Mouse (Mus musculus): ENCODE data around the gene Atp7b. TPM values are rescaled to one million over a fixed set of nuclear protein-coding genes. Genes with fewer than 3 reads are reported as not detected.

The Atp7b gene
- 2.3 and 2.6 TPM in 2 replicates for polyA plus RNA-seq (2014; fragmentation: Nextera tagmentation; extraction: Ambion mirVana)

DNA sequence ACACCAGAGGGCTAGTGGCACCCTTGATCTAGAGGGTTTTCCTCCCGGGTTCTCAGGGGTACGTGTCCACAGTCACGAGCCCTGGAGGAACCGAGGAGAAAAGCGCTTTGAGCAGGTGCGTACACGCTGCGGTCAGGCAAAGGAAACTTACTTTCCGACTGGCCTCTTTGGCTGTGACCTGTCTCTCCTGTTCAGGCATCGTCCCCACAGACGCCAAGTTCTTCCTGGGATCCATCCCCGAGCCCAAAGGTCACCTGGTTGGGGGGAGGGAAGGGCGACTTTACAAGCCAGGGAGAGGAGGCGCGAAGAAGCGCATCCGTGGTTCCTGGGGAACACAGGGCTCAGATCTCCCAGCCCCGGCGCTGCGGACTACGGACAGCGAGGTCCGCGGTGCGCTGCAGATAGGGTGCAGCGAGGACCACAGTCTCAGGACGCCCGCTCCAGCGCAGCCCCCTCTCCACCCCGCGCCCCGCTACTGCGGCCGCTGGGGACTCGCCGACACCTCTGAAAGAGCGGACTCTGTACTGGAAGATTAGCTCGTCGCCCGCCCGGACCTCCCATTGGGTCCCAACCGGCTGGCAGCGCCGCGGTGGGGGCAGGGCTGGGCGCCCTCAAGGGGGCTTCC, at the start of gene Atp7b:
Gene Atp7b, minus strand, starts transcription at position 485 of the 625 bp plus-strand sequence.
- Histone ChIP-seq H3K9me3 (ENCODE audit: control insufficient read depth, low read length) (no peaks in the 10 kb centered on the region), H3K9ac (ENCODE audit: low read length) (peak within 1 kb of the TSS; percentile 68), H3K27me3 (ENCODE audit: control insufficient read depth, insufficient read depth, low read length) (peaks cover 5% of the 10 kb centered on the region; the same call in 1 of the 2 replicates), H3K4me2 (ENCODE audit: low read depth, low read length, severe bottlenecking) (peak within 1 kb of the TSS; percentile 84), H3K4me3 (ENCODE audit: low read depth, low read length) (peak within 1 kb of the TSS; percentile 61), H3K36me3 (ENCODE audit: control insufficient read depth, insufficient read depth, low read length) (peaks cover under 1% of the 10 kb centered on the region; the same call in 1 of the 2 replicates), H3K27ac (ENCODE audit: low read depth, low read length) (0 out of 2 replicates have a peak within 1 kb of the TSS, but pooled peaks have one; percentile 12), H3K4me1 (replicated peaks; ENCODE audit: control insufficient read depth, insufficient read depth, low read length) (no peaks in the 10 kb centered on the region; the same call in 1 of the 2 replicates)
- peak; percentile 92 for ATAC-seq (replicated peaks; ENCODE audit: low FRiP score)
- DNase-seq (ENCODE audit: low spot score) = no peak
- 2% methylated on average over 42 of the region's 46 CpGs for WGBS

DNA sequence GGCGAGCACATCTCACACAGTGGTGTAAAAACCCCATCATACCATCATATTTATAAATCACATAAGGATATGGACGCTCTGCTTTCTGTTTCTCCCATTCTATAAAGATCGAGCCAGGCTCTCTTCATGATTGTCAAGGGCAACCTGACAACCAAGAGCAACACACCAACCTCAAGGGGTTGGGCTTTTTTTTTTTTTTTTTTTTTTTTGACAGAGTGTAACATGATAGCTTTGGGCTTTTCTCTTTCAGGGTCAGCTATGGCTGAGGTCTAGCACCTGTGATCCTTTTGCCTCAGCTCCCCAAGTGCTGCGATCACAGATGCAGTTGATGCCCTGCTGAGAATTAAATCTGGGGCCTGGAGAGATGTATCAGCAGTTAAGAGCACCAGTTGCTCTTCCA, 46.9 kb upstream of the Atp7b start:
- no peaks in the 10 kb centered on the region for H3K4me1 ChIP-seq (replicated peaks; ENCODE audit: control insufficient read depth, insufficient read depth, low read length)
- no peak overlapping the region for H3K4me3 ChIP-seq (ENCODE audit: low read depth, low read length)
- H3K4me2 ChIP-seq (ENCODE audit: low read depth, low read length, severe bottlenecking) = no peak overlapping the region
- no peaks in the 10 kb centered on the region for H3K36me3 ChIP-seq (ENCODE audit: control insufficient read depth, insufficient read depth, low read length)
- H3K9ac ChIP-seq (ENCODE audit: low read length) = no peak overlapping the region
- no peak for ATAC-seq (replicated peaks; ENCODE audit: low FRiP score)
- no peaks in the 10 kb centered on the region for H3K27me3 ChIP-seq (ENCODE audit: control insufficient read depth, insufficient read depth, low read length)
- no peaks in the 10 kb centered on the region for H3K9me3 ChIP-seq (ENCODE audit: control insufficient read depth, low read length)
- WGBS = 74% methylated on average over 4 of the region's 4 CpGs
- no peak overlapping the region for H3K27ac ChIP-seq (ENCODE audit: low read depth, low read length)
- no peak for DNase-seq (ENCODE audit: low spot score)

DNA sequence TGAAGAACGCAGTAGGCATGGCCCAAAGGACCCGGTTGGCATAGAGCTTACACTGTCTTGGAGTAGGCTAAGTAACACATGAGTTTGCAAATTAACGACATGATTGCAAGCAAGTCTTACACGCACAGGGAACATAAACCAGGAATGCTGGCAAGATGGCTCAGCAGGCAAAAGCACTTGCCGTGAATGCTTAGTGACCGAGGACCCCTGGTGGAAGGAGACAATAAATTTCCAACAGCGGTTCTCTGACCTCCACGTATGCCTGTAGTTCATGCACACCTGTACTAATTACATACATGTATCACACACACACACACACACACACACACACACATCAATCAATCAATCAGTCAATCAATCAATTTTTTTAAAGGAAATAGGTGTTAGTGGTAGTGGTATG, 31.5 kb upstream of the Atp7b start:
- Histone ChIP-seq H3K27me3 (ENCODE audit: control insufficient read depth, insufficient read depth, low read length) (no peaks in the 10 kb centered on the region), H3K36me3 (ENCODE audit: control insufficient read depth, insufficient read depth, low read length) (no peaks in the 10 kb centered on the region), H3K4me3 (ENCODE audit: low read depth, low read length) (no peak overlapping the region), H3K4me2 (ENCODE audit: low read depth, low read length, severe bottlenecking) (no peak overlapping the region), H3K9ac (ENCODE audit: low read length) (no peak overlapping the region), H3K9me3 (ENCODE audit: control insufficient read depth, low read length) (no peaks in the 10 kb centered on the region), H3K27ac (ENCODE audit: low read depth, low read length) (no peak overlapping the region), H3K4me1 (replicated peaks; ENCODE audit: control insufficient read depth, insufficient read depth, low read length) (no peaks in the 10 kb centered on the region)
- ATAC-seq (replicated peaks; ENCODE audit: low FRiP score) = no peak
- 58% methylated on average over 8 of the region's 8 CpGs for WGBS
- no peak for DNase-seq (ENCODE audit: low spot score)

- H3K4me1 ChIP-seq (replicated peaks; ENCODE audit: control insufficient read depth, insufficient read depth, low read length) = no peaks in the 10 kb centered on the region
- no peaks in the 10 kb centered on the region for H3K27me3 ChIP-seq (ENCODE audit: control insufficient read depth, insufficient read depth, low read length)
- DNase-seq (ENCODE audit: low spot score) = no peak
- H3K4me3 ChIP-seq (ENCODE audit: low read depth, low read length) = no peak overlapping the region
- ATAC-seq (replicated peaks; ENCODE audit: low FRiP score) = no peak
- H3K36me3 ChIP-seq (ENCODE audit: control insufficient read depth, insufficient read depth, low read length) = no peaks in the 10 kb centered on the region
- no peaks in the 10 kb centered on the region for H3K9me3 ChIP-seq (ENCODE audit: control insufficient read depth, low read length)
- no peak overlapping the region for H3K27ac ChIP-seq (ENCODE audit: low read depth, low read length)
- H3K9ac ChIP-seq (ENCODE audit: low read length) = no peak overlapping the region
- 94% methylated on average over 4 of the region's 4 CpGs for WGBS
- no peak overlapping the region for H3K4me2 ChIP-seq (ENCODE audit: low read depth, low read length, severe bottlenecking)
These were observed 29.1 kb upstream of the Atp7b start for GRCm38 (mm10) chr8:22089226-22089625.

- Histone ChIP-seq H3K4me3 (ENCODE audit: low read depth, low read length) (no peak overlapping the region), H3K9me3 (ENCODE audit: control insufficient read depth, low read length) (no peaks in the 10 kb centered on the region), H3K27ac (ENCODE audit: low read depth, low read length) (no peak overlapping the region), H3K36me3 (ENCODE audit: control insufficient read depth, insufficient read depth, low read length) (no peaks in the 10 kb centered on the region), H3K4me2 (ENCODE audit: low read depth, low read length, severe bottlenecking) (no peak overlapping the region), H3K9ac (ENCODE audit: low read length) (no peak overlapping the region), H3K4me1 (replicated peaks; ENCODE audit: control insufficient read depth, insufficient read depth, low read length) (no peaks in the 10 kb centered on the region), H3K27me3 (ENCODE audit: control insufficient read depth, insufficient read depth, low read length) (no peaks in the 10 kb centered on the region)
- WGBS = 91% methylated on average over 9 of the region's 9 CpGs
- ATAC-seq (replicated peaks; ENCODE audit: low FRiP score) (no peak), DNase-seq (ENCODE audit: low spot score) (no peak)
These were observed 19.4 kb upstream of the Atp7b start for GRCm38 (mm10) chr8:22079313-22080007.

- H3K4me2 ChIP-seq (ENCODE audit: low read depth, low read length, severe bottlenecking) = peak overlapping the region; percentile 62
- peaks cover 5% of the 10 kb centered on the region; the same call in 1 of the 2 replicates for H3K27me3 ChIP-seq (ENCODE audit: control insufficient read depth, insufficient read depth, low read length)
- no peaks in the 10 kb centered on the region; the same call in 1 of the 2 replicates for H3K4me1 ChIP-seq (replicated peaks; ENCODE audit: control insufficient read depth, insufficient read depth, low read length)
- H3K27ac ChIP-seq (ENCODE audit: low read depth, low read length) = no peak overlapping the region
- no peaks in the 10 kb centered on the region for H3K9me3 ChIP-seq (ENCODE audit: control insufficient read depth, low read length)
- ATAC-seq (replicated peaks; ENCODE audit: low FRiP score) (no peak), DNase-seq (ENCODE audit: low spot score) (no peak)
- H3K4me3 ChIP-seq (ENCODE audit: low read depth, low read length) = peak overlapping the region; percentile 61
- H3K9ac ChIP-seq (ENCODE audit: low read length) = no peak overlapping the region; the same call in 1 of the 2 replicates
- peaks cover 10% of the 10 kb centered on the region for H3K36me3 ChIP-seq (ENCODE audit: control insufficient read depth, insufficient read depth, low read length)
- WGBS = 8% methylated on average over 3 of the region's 3 CpGs
These were observed 1.0 kb upstream of the Atp7b start for GRCm38 (mm10) chr8:22061126-22061525.

- no peaks in the 10 kb centered on the region for H3K9me3 ChIP-seq (ENCODE audit: control insufficient read depth, low read length)
- H3K27ac ChIP-seq (ENCODE audit: low read depth, low read length) = 0 out of 2 replicates have a peak within 1 kb of the TSS, but pooled peaks have one; percentile 12
- under 1% methylated on average over 32 of the region's 36 CpGs for WGBS
- DNase-seq (ENCODE audit: low spot score) = peak; percentile 99
- no peaks in the 10 kb centered on the region; the same call in 1 of the 2 replicates for H3K4me1 ChIP-seq (replicated peaks; ENCODE audit: control insufficient read depth, insufficient read depth, low read length)
- peak within 1 kb of the TSS; percentile 84 for H3K4me2 ChIP-seq (ENCODE audit: low read depth, low read length, severe bottlenecking)
- peak within 1 kb of the TSS; percentile 61 for H3K4me3 ChIP-seq (ENCODE audit: low read depth, low read length)
- peak within 1 kb of the TSS; percentile 68 for H3K9ac ChIP-seq (ENCODE audit: low read length)
- peaks cover 5% of the 10 kb centered on the region; the same call in 1 of the 2 replicates for H3K27me3 ChIP-seq (ENCODE audit: control insufficient read depth, insufficient read depth, low read length)
- H3K36me3 ChIP-seq (ENCODE audit: control insufficient read depth, insufficient read depth, low read length) = peaks cover 6% of the 10 kb centered on the region; the same call in 1 of the 2 replicates
- ATAC-seq (replicated peaks; ENCODE audit: low FRiP score) = peak; percentile 100
These were observed 363 bp upstream of the Atp7b start, which contains the start of gene Alg11 for GRCm38 (mm10) chr8:22060446-22060889. Gene Alg11 (plus strand): TSS chr8:22060721.

- H3K27ac ChIP-seq (ENCODE audit: low read depth, low read length) = no peak overlapping the region
These were observed 859 bp downstream of the Atp7b start for GRCm38 (mm10) chr8:22059153-22059738.

More at GRCm38 (mm10) chr8:22059153-22059738, 859 bp downstream of the Atp7b start:
- Histone ChIP-seq H3K36me3 (ENCODE audit: control insufficient read depth, insufficient read depth, low read length) (no peaks in the 10 kb centered on the region), H3K4me1 (replicated peaks; ENCODE audit: control insufficient read depth, insufficient read depth, low read length) (no peaks in the 10 kb centered on the region; the same call in 1 of the 2 replicates), H3K4me3 (ENCODE audit: low read depth, low read length) (peak overlapping the region; percentile 61), H3K27me3 (ENCODE audit: control insufficient read depth, insufficient read depth, low read length) (peaks cover 5% of the 10 kb centered on the region; the same call in 1 of the 2 replicates), H3K9ac (ENCODE audit: low read length) (no peak overlapping the region), H3K4me2 (ENCODE audit: low read depth, low read length, severe bottlenecking) (peak overlapping the region; percentile 84), H3K9me3 (ENCODE audit: control insufficient read depth, low read length) (no peaks in the 10 kb centered on the region)
- WGBS = 31% methylated on average over 11 of the region's 11 CpGs
- ATAC-seq (replicated peaks; ENCODE audit: low FRiP score) (no peak), DNase-seq (ENCODE audit: low spot score) (no peak)

All from forebrain, embryonic 11.5 days (tissue).